Mouse (Mus musculus) hindbrain, embryonic 11.5 days (tissue): ENCODE data around the gene Fhl2. TPM values are rescaled to one million over a fixed set of nuclear protein-coding genes. Genes with fewer than 3 reads are reported as not detected.
A peak's percentile ranks its signal among the peaks of the same experiment; 100 is the strongest.

ENCODE experiments used
- ATAC-seq: fragments of 200-750 bp; cut with Nextera tagmentation; 2 replicates; pipeline ENCODE4 v1.8.0; 2017; ENCODE audit warnings: mild to moderate bottlenecking, moderate TSS enrichment, moderate library complexity; ENCODE audit not compliant: low FRiP score
- DNase-seq: peaks from one replicate; pipeline ENCODE4 v3.0.0-alpha.2; 2015; ENCODE audit warnings: low spot score
- H3K27ac ChIP-seq: fragments of 300-500 bp; sonication (generic); 2 replicates; pipeline ENCODE4 v1.5.1; 2014; ENCODE audit warnings: mild to moderate bottlenecking, low read depth, low read length
- H3K27me3 ChIP-seq: fragments of 300-500 bp; sonication (generic); 2 replicates; pipeline ENCODE4 v1.6.1; 2014; ENCODE audit warnings: mild to moderate bottlenecking, low read length, moderate library complexity, mixed read lengths; ENCODE audit not compliant: control insufficient read depth, insufficient read depth
- H3K36me3 ChIP-seq: fragments of 300-500 bp; sonication (generic); 2 replicates; pipeline ENCODE4 v1.6.1; 2014; ENCODE audit warnings: mild to moderate bottlenecking, low read length, moderate library complexity, mixed read lengths; ENCODE audit not compliant: control insufficient read depth, insufficient read depth
- H3K4me1 ChIP-seq: fragments of 300-500 bp; sonication (generic); replicated peaks from 2 replicates; pipeline ENCODE4 v1.6.1; 2014; ENCODE audit warnings: low read length, mixed read lengths; ENCODE audit not compliant: control insufficient read depth, insufficient read depth
- H3K4me2 ChIP-seq: fragments of 300-500 bp; sonication (generic); replicated peaks from 2 replicates; pipeline ENCODE4 v1.6.1; 2014; ENCODE audit warnings: mild to moderate bottlenecking, low read depth, low read length
- H3K4me3 ChIP-seq: fragments of 300-500 bp; sonication (generic); 2 replicates; pipeline ENCODE4 v1.5.1; 2014; ENCODE audit warnings: low read depth, low read length
- H3K9ac ChIP-seq: fragments of 300-500 bp; sonication (generic); 2 replicates; pipeline ENCODE4 v1.6.1; 2014; ENCODE audit warnings: low read depth, low read length
- H3K9me3 ChIP-seq: fragments of 300-500 bp; sonication (generic); 2 replicates; pipeline ENCODE4 v1.6.1; 2016; ENCODE audit warnings: low read length; ENCODE audit not compliant: control insufficient read depth
- WGBS: fragments of 180-500 bp; shearing (Covaris S2); extraction: QIAGEN DNeasy Blood & Tissue Kit; methylation state at CpG from one replicate; pipeline ENCODE4 v1.1.7; 2014; 5-methylcytosine and 5-hydroxymethylcytosine counted together
- polyA plus RNA-seq: library from polyadenylated mRNA; unstranded; fragments of >200 nt; fragmentation: Nextera tagmentation; extraction: Ambion mirVana; gene quantifications from 2 replicates; pipeline ENCODE4 v1.2.1, GENCODE M21; 2014

Gene Fhl2
- polyA plus RNA-seq, 1 experiment from 2014 or later: 10.8 TPM

DNA sequence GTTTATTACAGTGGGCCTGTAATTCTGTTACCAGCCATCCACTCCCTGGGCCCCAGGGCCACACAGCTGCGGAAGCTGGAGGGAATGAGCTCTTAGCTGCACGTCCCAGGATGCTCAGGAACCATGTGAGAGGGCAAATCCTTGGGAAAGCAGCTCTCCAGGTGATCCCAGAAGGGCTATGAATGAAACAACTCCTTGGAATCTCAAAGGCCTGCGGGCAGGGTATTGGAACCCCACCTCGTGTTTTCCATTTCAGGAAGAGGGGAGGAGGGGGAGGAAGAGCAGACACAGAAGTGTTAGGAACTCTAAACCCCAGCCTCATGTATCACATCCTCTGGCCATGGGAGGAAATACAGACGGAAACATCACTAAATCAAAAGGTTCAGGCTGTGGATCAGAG is 28.8 kb downstream of the Fhl2 start:
- H3K4me1 ChIP-seq: no peaks in the 10 kb centered on the region
- DNase-seq: no peak
- H3K9me3 ChIP-seq: no peaks in the 10 kb centered on the region
- H3K9ac ChIP-seq: no peak overlapping the region
- no peak overlapping the region for H3K4me3 ChIP-seq
- H3K36me3 ChIP-seq: no peaks in the 10 kb centered on the region
- ATAC-seq: no peak
- 51% methylated on average over 5 of the region's 5 CpGs for WGBS
- no peak overlapping the region for H3K4me2 ChIP-seq
- H3K27ac ChIP-seq: no peak overlapping the region
- H3K27me3 ChIP-seq: no peaks in the 10 kb centered on the region

DNA sequence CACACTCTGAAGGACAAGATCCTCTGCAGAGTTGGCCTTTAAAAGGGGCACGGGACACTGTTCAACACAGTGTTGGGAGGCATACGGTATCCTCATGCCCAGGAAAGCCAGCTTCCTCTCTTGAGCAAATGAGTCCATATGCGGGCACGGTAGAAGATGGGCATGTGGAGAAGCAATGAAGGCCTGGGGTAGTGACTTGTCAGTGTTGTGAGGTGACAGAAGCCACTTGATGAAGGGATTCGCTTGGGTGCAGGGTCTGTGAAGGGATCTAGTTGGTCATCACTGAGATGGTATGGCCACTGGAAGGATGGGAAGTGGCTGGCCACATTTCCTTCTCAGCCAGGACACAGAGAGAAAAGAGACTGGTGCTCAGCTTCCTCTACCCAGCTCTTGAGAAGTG is 32.2 kb downstream of the Fhl2 start:
- WGBS: 96% methylated on average over 5 of the region's 5 CpGs
- no peak overlapping the region for H3K4me3 ChIP-seq
- no peak overlapping the region for H3K27ac ChIP-seq
- H3K27me3 ChIP-seq: no peaks in the 10 kb centered on the region; the same call in 1 of the 2 replicates
- no peaks in the 10 kb centered on the region for H3K9me3 ChIP-seq
- no peak overlapping the region for H3K9ac ChIP-seq
- no peak for ATAC-seq
- no peak for DNase-seq
- H3K4me2 ChIP-seq: no peak overlapping the region
- H3K36me3 ChIP-seq: no peaks in the 10 kb centered on the region
- no peaks in the 10 kb centered on the region for H3K4me1 ChIP-seq

DNA sequence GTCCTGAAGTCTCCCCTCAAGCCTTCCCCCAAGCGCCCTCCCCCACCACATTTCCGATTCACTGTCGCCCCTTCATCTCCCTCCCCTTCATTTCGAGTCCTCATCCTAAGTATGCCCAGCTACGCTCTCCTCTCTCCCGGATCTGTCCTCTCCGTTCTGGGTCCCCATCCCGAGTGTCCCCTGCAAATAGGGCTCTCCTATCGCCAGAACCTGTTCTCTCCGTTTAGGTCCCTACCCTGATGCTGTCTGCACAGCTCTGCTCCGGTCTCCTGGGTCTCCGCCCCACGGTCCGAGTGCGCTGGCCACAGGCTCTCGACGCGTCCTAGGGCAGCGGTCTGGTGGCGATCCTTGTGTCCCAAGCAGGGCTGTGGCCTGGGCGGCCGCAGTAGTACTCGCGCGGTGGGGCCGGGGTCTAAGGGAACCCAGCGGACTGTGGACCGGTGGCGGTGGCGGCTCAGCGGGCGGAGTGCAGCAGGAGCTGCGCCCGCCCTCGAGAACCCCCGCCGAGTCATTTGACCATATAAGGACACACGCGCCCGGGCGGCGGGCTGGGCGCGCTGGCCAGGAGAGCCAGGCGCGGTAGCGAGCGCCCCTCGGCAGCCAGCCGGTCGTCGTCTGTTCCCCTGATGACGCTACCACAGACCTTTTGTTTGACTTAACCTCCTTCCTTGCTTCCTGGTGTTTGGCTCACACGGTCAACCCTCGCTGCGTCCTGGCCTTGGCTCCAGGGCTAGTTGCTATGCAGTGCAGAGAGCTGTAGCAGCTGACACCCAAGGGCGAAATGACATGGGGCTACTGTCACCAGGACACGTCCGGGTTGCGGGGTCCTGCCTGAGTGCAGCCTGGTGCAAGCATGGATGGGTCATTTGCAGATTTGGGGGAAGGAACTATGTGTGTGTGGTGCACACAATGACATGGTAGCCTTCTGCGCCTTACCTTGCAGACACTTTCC is 33.0 kb downstream of the Fhl2 start:
- H3K9me3 ChIP-seq: no peaks in the 10 kb centered on the region
- peak overlapping the region; percentile 58 for H3K4me3 ChIP-seq
- H3K4me1 ChIP-seq: no peaks in the 10 kb centered on the region
- peak overlapping the region; percentile 88 for H3K4me2 ChIP-seq
- H3K9ac ChIP-seq: peak overlapping the region; percentile 77
- 6% methylated on average over 54 of the region's 61 CpGs for WGBS
- H3K36me3 ChIP-seq: no peaks in the 10 kb centered on the region
- ATAC-seq (peak; percentile 94), DNase-seq (peak; percentile 81)
- H3K27ac ChIP-seq: peak overlapping the region; percentile 36; the same call in 1 of the 2 replicates
- H3K27me3 ChIP-seq: no peaks in the 10 kb centered on the region; the same call in 1 of the 2 replicates

DNA sequence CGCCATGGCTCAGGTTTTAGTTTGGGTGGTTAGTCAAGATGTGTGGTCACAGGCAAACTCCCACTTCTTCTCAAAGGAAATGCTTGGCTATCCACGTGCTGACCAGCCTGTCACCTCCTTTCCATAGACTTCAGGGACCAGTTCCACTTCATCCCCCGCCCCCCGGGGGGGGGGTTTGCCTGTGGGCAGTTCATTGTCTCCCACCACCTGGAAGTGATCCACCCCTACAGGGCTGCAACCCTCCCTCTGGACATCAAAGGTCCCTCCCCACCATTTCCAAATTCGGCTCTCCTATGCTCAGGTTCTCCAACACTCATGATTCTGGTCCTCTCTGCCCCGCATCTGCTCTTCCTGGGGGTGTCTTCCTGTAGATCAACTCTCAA is 33.7 kb downstream of the Fhl2 start:
- H3K27ac ChIP-seq: no peak overlapping the region

DNA sequence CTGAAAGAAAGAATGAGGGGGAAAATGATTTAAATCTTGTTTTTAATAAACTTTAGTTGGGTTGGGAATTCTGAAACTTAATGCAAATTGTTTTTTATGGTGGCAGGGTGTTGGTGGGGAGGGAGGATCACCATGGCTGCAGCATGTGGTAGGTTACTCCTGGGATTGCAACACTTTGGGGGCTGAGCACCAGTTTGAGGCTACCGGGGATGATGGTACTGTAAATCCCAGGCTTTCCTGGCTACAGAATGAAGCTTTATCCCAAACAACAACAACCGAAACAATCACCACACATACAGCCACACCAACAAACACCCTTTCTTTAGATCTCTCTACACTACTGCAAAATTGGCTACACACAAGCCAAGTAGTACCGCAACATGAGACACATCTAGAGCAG is 34.4 kb downstream of the Fhl2 start:
- no peak overlapping the region for H3K9ac ChIP-seq
- ATAC-seq (no peak), DNase-seq (no peak)
- H3K4me3 ChIP-seq: no peak overlapping the region
- WGBS: 92% methylated on average over 3 of the region's 3 CpGs
- H3K4me1 ChIP-seq: no peaks in the 10 kb centered on the region
- no peaks in the 10 kb centered on the region for H3K36me3 ChIP-seq
- no peaks in the 10 kb centered on the region; the same call in 1 of the 2 replicates for H3K27me3 ChIP-seq
- H3K9me3 ChIP-seq: no peaks in the 10 kb centered on the region
- H3K27ac ChIP-seq: no peak overlapping the region
- no peak overlapping the region for H3K4me2 ChIP-seq

More for the DNA sequence above, 33.7 kb downstream of the Fhl2 start:
- Histone ChIP-seq H3K4me2 (peak overlapping the region; percentile 88), H3K4me1 (no peaks in the 10 kb centered on the region), H3K36me3 (no peaks in the 10 kb centered on the region), H3K27me3 (no peaks in the 10 kb centered on the region; the same call in 1 of the 2 replicates), H3K9ac (peak overlapping the region; percentile 77), H3K9me3 (no peaks in the 10 kb centered on the region), H3K4me3 (peak overlapping the region; percentile 58)
- no peak for DNase-seq
- WGBS: 1% methylated on average over 6 of the region's 6 CpGs
- ATAC-seq: peak; percentile 28; the same call in 1 of the 2 replicates

DNA sequence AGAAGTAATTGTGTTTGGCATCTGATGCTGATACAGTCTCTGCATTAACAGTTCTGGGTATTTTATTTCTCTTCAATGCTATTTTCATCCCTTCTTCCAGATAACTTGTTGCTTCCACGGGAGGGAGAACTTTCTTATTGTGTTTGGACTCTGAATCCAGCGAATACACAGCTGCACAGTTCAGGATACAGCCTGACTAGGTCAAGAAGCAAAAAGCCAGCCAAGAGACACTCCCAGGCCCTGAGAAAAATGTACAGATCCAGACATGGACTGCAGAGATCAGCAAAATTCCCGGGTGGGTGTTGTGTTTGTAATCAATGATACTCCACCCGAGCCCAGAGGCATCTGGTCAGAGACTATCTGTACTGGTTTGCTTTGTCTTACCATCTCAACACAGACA is 37.4 kb downstream of the Fhl2 start:
- Histone ChIP-seq H3K9ac (no peak overlapping the region), H3K36me3 (no peaks in the 10 kb centered on the region), H3K9me3 (no peaks in the 10 kb centered on the region), H3K4me2 (no peak overlapping the region), H3K4me3 (no peak overlapping the region), H3K4me1 (no peaks in the 10 kb centered on the region), H3K27ac (no peak overlapping the region), H3K27me3 (no peaks in the 10 kb centered on the region; the same call in 1 of the 2 replicates)
- WGBS: 75% methylated on average over 4 of the region's 4 CpGs
- no peak for ATAC-seq
- DNase-seq: no peak

DNA sequence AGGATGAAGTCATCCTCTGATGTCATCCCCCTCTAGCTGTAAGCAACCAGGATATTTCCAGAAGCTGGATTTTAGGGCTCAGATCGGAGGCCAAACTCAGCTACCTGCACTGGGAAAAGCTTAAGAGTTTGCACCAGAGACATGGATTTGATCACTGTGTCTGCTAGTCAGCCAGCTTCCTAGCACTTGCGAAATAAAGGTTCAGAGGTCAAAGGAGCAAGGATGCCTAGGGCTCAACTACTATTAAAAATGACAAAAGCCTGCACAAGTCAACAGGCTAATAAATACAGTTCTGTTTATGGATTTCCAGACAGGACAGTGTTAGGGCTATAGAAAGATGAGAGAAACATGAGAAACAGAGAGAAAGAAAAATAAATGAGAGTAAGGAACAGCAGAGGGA is 38.9 kb downstream of the Fhl2 start:
- no peak overlapping the region for H3K9ac ChIP-seq
- H3K4me1 ChIP-seq: no peaks in the 10 kb centered on the region
- H3K27ac ChIP-seq: no peak overlapping the region
- H3K27me3 ChIP-seq: no peaks in the 10 kb centered on the region; the same call in 1 of the 2 replicates
- H3K36me3 ChIP-seq: no peaks in the 10 kb centered on the region
- WGBS: 83% methylated on average over 2 of the region's 2 CpGs
- ATAC-seq (no peak), DNase-seq (no peak)
- no peak overlapping the region for H3K4me3 ChIP-seq
- H3K9me3 ChIP-seq: no peaks in the 10 kb centered on the region
- H3K4me2 ChIP-seq: no peak overlapping the region

DNA sequence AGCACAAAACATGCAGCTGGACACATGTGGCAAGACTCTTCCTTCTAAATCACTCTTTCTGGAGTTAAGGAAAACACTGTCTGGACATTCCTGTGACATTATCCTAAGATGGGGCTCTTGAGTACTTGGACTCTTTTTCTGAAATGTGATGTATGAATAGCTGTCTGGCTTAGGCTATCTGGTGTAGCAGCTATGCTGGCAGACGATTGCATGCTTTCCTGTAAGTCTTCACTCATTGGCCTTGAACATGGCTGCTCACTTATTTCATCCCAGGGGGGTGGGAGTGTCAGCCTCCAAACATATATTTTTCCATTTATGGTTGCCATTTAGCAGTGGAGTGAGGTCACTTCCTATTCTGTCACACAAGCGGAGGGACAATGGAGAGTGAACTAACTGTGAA is 42.3 kb downstream of the Fhl2 start:
- no peaks in the 10 kb centered on the region for H3K9me3 ChIP-seq
- DNase-seq (no peak), ATAC-seq (no peak)
- H3K27ac ChIP-seq: no peak overlapping the region
- no peaks in the 10 kb centered on the region for H3K36me3 ChIP-seq
- no peak overlapping the region for H3K9ac ChIP-seq
- no peak overlapping the region for H3K4me3 ChIP-seq
- H3K4me1 ChIP-seq: no peaks in the 10 kb centered on the region
- H3K27me3 ChIP-seq: no peaks in the 10 kb centered on the region
- H3K4me2 ChIP-seq: no peak overlapping the region
- 76% methylated on average over 2 of the region's 2 CpGs for WGBS

DNA sequence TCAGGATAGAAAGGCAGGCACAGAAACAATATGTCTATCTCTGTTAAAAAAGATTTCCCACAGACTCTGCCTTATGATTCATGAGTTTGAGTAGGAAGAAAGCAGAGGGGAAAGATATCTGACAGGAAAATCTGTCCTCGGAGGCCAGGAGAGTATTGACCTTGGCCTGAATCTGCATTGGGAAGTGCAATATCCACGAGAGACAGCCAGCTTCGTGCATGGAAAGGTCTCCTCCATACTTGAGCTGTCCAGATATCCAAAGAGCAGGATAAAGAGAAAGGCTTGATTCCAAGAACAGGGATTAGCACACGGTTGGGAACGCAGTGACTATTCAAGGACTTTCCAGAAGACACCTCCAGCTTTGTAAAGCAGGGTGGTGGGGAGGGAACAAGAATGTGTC is 43.2 kb downstream of the Fhl2 start:
- Histone ChIP-seq H3K27me3 (no peaks in the 10 kb centered on the region), H3K4me1 (no peaks in the 10 kb centered on the region), H3K4me3 (no peak overlapping the region), H3K36me3 (no peaks in the 10 kb centered on the region), H3K27ac (no peak overlapping the region), H3K9ac (no peak overlapping the region), H3K9me3 (no peaks in the 10 kb centered on the region), H3K4me2 (no peak overlapping the region)
- ATAC-seq: no peak
- WGBS: 89% methylated on average over 5 of the region's 5 CpGs
- DNase-seq: no peak
